Mouse (Mus musculus) cerebellum, adult 2 months (tissue): ENCODE measurements around the gene Nacc1. TPM values are rescaled to one million over a fixed set of nuclear protein-coding genes. Genes with fewer than 3 reads are reported as not detected.

ENCODE experiments used
- DNase-seq, 2 experiments: peaks; one replicate each; pipeline ENCODE4 v3.0.0; 2021
- H3K27ac ChIP-seq: fragments of 200-500 bp; 2 replicates; pipeline ENCODE4 v1.5.1; 2012; ENCODE audit warnings: low read length, control low read depth, inconsistent platforms; ENCODE audit not compliant: insufficient read depth
- H3K27me3 ChIP-seq: fragments of 200-500 bp; 2 replicates; pipeline ENCODE4 v1.6.1; 2012; ENCODE audit warnings: inconsistent platforms, mild to moderate bottlenecking, low read length, moderate library complexity; ENCODE audit not compliant: control insufficient read depth, insufficient read depth
- H3K4me1 ChIP-seq: fragments of 200-500 bp; 2 replicates; pipeline ENCODE4 v1.6.1; 2011; ENCODE audit warnings: low read length; ENCODE audit not compliant: control insufficient read depth, insufficient read depth
- H3K4me3 ChIP-seq: fragments of 200-500 bp; replicated peaks from 2 replicates; pipeline ENCODE3; 2011; ENCODE audit warnings: mild to moderate bottlenecking, low read depth, low read length, control low read depth; ENCODE audit not compliant: insufficient read depth
- CTCF ChIP-seq: fragments of 200-500 bp; IDR thresholded peaks from 2 replicates; pipeline ENCODE4 v1.5.1; 2011; ENCODE audit warnings: low read depth, mild to moderate bottlenecking, control low read depth, low read length, moderate library complexity, borderline replicate concordance; ENCODE audit not compliant: insufficient read depth
- POLR2A ChIP-seq: fragments of 200-500 bp; IDR thresholded peaks from 2 replicates; pipeline ENCODE4 v1.6.1; 2011; ENCODE audit warnings: low read length, control low read depth, borderline replicate concordance; ENCODE audit not compliant: insufficient read depth
- WGBS: fragments of 180-500 bp; shearing (Covaris S2); methylation state at CpG from one replicate; pipeline ENCODE4 v1.1.7; 2018; 5-methylcytosine and 5-hydroxymethylcytosine counted together
- polyA plus RNA-seq: library from polyadenylated mRNA; depleted of rRNA; stranded (reverse); fragments of >200 nt; gene quantifications from 2 replicates; pipeline ENCODE4 v1.2.3, GENCODE M21; 2012

Nacc1 gene
- polyA plus RNA-seq, 1 experiment = 91.0 TPM

DNA sequence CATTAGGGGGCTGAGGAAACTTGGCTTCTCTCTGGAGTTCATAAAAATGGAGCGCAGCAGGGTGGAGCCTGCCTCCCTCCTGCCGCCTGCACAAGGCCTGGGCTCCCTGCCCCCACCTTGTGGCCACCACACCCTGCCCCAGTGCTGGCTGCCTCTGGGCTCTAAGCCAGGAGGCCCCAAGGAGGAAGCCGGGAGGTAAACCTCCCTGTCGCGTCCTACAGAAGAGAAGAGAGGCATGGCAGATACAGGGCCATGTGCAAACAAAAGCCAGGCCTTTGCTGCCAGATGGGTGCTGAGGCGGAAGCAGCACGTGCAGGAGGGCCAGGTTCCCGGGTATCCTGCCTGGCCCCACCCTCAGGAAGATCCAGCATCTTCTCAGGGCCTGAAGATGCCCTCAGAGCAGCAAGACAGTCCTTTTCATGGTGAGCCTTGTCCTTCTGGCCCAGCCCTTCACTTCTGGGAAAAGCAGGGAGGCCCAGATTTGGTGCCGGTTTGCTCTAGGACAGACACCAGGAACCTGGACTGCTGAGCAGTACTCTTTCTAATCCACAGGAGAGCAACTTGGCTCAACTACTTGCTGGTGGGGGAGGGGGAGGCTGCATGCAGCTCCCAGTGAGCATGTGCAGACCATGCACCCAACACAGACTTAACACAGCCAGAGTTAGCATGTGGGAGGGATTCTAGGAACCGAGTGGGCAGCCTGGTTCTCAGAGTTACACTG lies 35.3 kb upstream of the Nacc1 start, which contains the start of gene G430095P16Rik:
TSS of gene G430095P16Rik (plus strand) at position 158 of the 721 bp plus-strand sequence.
- no peaks in the 10 kb centered on the region for H3K27me3 ChIP-seq
- 5% methylated on average over 10 of the region's 10 CpGs for WGBS
- peaks cover 68% of the 10 kb centered on the region for H3K4me1 ChIP-seq
- H3K27ac ChIP-seq = peak within 1 kb of the TSS; percentile 88
- TF ChIP-seq POLR2A (no peak), CTCF (no peak)
- no peak within 1 kb of the TSS for H3K4me3 ChIP-seq
- peak; percentile 67 to 68 for DNase-seq

DNA sequence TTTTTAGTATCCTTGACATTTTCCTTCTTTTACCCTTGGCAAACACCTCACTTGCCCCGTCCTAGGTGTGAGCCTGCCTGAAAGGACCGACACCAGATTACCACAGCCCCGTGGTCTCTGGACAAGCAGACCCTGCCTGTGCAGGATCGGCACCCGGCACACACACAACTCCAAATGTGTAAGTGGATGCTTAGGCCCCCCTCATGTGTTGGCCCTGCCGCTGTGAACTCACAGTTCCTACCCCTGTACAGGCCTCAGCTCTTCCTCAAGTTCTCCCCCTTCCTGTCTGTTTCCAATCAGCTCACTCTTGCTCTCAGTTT lies 34.8 kb upstream of the Nacc1 start:
- Histone ChIP-seq H3K27me3 (no peaks in the 10 kb centered on the region), H3K4me1 (peaks cover 68% of the 10 kb centered on the region), H3K4me3 (no peak overlapping the region), H3K27ac (peak overlapping the region; percentile 88)
- TF ChIP-seq CTCF (no peak), POLR2A (no peak)
- WGBS = 28% methylated on average over 6 of the region's 6 CpGs
- no peak for DNase-seq

DNA sequence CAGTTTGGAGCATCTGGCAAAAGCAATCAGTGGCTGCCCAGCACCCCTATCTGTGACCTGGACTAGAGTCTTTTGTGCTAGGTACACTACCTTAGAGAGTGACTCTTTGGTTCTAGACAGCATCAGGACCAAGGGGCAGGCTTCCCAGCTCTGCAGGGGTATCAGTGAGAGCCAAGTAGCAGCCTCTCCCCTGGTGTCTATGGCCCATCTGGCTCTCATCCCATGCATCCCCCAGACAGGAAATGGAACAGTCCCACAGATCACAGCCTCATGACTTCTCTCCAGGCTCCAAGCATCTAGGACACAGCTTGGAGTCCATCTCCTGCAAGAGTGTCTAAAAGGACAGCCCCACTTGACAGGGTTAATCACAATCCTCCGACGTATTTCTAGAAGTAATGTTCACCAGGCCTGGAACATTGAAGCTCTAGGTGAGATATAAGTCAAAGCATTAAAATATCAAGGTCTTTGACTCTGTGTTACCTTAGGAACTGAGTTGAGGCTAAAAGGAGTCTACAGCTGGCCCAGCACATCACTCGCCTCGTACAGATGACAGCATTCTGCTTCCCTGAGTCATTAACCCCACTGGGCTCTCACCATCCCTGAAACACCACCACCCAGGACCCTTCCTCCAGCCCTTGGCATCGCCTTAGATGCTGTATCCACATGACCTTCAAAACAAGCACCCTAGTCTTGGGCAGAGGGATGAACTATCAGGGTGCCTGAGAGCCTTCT lies 31.5 kb upstream of the Nacc1 start:
- H3K27me3 ChIP-seq = no peaks in the 10 kb centered on the region
- H3K4me3 ChIP-seq = no peak overlapping the region
- peak; percentile 56 to 64 for DNase-seq
- peak overlapping the region; percentile 18; the same call in 1 of the 2 replicates for H3K27ac ChIP-seq
- peaks cover 59% of the 10 kb centered on the region for H3K4me1 ChIP-seq
- 34% methylated on average over 5 of the region's 5 CpGs for WGBS
- no peak for TF ChIP-seq POLR2A

DNA sequence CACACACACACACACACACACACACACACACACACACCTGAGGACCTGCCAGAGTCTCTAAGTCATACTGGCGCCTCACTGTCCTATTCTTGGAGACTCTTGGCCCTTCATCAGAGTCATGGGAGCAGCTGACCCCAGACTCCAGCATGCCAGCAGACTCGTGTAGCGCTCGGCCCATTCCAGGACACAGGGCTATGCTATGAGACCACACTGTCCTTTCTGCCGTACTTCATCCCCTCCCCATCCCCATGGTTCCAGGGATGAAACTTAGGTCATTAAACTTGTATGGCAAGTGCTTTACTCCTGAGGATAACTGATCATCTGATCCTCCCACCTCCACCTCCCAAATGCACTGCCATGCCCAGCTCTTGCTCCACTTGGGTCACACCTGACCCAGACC lies 30.8 kb upstream of the Nacc1 start:
- Histone ChIP-seq H3K27ac (peak overlapping the region; percentile 18; the same call in 1 of the 2 replicates), H3K4me1 (peaks cover 53% of the 10 kb centered on the region), H3K4me3 (no peak overlapping the region), H3K27me3 (no peaks in the 10 kb centered on the region)
- no peak for DNase-seq
- TF ChIP-seq CTCF = no peak
- TF ChIP-seq POLR2A = no peak
- WGBS = 35% methylated on average over 5 of the region's 5 CpGs

DNA sequence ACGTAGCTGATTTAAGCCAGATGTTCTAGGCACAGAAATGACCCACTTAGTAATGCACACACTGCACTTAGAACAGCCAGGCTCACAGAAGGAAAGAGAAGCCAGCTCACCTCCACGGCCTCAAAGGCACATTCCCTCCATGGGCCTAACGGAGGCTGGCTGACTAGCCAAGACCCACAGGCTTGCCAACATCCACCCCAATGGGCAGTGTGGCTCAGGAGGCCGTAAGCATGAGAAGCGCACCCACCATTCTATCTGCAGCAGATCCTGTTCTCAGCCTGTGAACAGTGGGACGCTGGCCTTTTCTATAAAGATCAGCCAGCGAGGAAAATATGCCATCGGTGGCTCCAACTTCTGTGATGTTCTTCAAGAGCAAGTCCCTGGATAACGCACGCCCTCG lies 29.1 kb upstream of the Nacc1 start:
- H3K4me1 ChIP-seq = peaks cover 41% of the 10 kb centered on the region
- 40% methylated on average over 11 of the region's 11 CpGs for WGBS
- no peak overlapping the region for H3K27ac ChIP-seq
- TF ChIP-seq POLR2A (no peak), CTCF (no peak)
- no peak for DNase-seq
- H3K27me3 ChIP-seq = no peaks in the 10 kb centered on the region
- no peak overlapping the region for H3K4me3 ChIP-seq

DNA sequence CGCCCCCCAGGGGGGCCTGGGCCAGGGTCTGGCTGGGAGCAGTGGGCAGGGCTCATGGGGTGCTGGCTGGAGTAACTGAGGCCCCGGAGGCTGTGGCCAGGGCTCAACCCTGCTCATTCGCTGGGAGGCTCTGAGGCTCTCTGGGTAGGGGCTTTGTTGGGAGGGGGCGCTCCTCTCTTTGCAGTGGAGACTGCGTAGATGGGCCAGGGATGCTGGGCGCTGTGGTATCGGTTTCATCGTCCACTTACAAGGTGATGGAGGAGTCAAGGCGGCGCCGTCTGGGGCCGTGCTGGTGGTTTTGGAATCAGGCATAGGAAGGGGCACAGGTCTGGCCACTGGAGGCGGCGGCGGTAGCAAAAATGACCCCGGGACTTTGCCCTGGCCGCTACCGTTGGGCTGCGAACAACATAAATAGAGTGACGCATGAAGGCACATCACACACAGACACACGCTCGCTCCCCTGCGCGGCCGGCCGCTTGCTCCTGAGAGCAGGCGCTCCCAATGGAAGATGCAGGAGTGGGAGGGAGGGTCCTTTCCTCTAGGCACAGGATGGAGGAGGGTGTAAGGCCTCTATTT lies 28.3 kb upstream of the Nacc1 start:
- WGBS = 48% methylated on average over 27 of the region's 27 CpGs

DNA sequence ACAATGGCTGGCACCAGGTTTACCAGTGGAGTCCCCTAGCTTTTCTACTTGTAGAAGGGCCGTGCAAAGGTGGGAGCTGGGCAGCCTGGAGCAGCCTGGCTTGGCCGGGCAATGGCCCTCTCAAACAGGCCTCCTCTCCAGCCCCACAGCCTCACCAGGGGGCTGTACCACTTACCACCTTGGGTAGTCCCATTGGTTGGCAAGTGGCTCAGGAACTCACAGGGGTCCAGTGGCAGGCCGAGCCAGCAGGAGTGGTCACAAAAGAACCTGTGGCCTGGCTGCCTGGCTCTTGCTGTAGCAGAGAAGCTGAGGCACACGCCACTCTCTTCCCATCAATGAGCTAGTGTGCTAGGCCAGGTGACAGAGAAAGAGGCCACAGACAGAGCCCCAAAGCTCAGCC lies 26.5 kb upstream of the Nacc1 start:
- Histone ChIP-seq H3K4me3 (no peak overlapping the region), H3K27ac (no peak overlapping the region; the same call in 1 of the 2 replicates), H3K4me1 (peaks cover 27% of the 10 kb centered on the region), H3K27me3 (no peaks in the 10 kb centered on the region)
- WGBS = 45% methylated on average over 4 of the region's 4 CpGs
- TF ChIP-seq CTCF (no peak), POLR2A (no peak)
- DNase-seq = no peak

More for the DNA sequence above, 28.3 kb upstream of the Nacc1 start:
- TF ChIP-seq POLR2A (no peak), CTCF (no peak)
- Histone ChIP-seq H3K27ac (no peak overlapping the region), H3K4me1 (peaks cover 36% of the 10 kb centered on the region), H3K4me3 (no peak overlapping the region), H3K27me3 (no peaks in the 10 kb centered on the region)
- DNase-seq = no peak

DNA sequence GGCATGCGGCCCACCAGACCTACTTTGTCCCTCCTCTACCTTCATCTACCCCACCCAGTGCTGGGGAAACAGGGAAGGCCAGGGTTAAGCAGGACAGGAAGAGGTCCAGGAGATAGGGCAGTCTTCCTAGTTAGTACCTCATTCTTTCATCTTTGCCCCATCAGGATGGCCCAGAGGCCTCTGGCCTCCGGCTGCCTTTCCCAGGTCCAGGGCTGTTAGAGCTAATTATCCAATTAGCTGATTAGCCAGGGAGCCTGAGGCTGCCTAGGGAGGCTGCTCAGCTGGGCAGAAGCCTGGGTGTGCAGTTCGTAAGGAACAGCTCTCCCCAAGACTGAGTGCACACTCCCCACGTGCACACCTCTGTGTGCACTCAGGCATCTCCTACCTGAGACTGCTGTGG lies 25.7 kb upstream of the Nacc1 start:
- WGBS = 44% methylated on average over 4 of the region's 4 CpGs
- H3K4me1 ChIP-seq = peaks cover 25% of the 10 kb centered on the region
- H3K27me3 ChIP-seq = no peaks in the 10 kb centered on the region
- H3K27ac ChIP-seq = peak overlapping the region; percentile 4; the same call in 1 of the 2 replicates
- no peak overlapping the region for H3K4me3 ChIP-seq
- TF ChIP-seq CTCF (no peak), POLR2A (no peak)
- DNase-seq = no peak
